Mouse (Mus musculus): ENCODE measurements around the gene Adgrl2.

- TF ChIP-seq CTCF (IDR thresholded peaks at IDR 0.05; ENCODE audit: control insufficient read depth, insufficient read depth, low read length) = no peak
- no peak for TF ChIP-seq POLR2A (IDR thresholded peaks at IDR 0.05; ENCODE audit: borderline replicate concordance, control insufficient read depth, low read depth, low read length)
These were observed 183.4 kb downstream of the Adgrl2 start for GRCm38 (mm10) chr3:148806977-148807376.

Measured in bone marrow, adult 2 months (tissue).